Mouse (Mus musculus) CD8-positive naive resting alpha-beta T cell, adult 57 days (primary cell): Measurements from ENCODE around the gene Arrdc3. TPM values are rescaled to one million over a fixed set of nuclear protein-coding genes. Genes with fewer than 3 reads are reported as not detected.

Experiments
- total RNA-seq: library from RNA; stranded (reverse); gene quantifications from one replicate; pipeline ENCODE4 v1.2.4, GENCODE M21; 2023

Gene Arrdc3
- total RNA-seq: 138 TPM

GRCm38 (mm10) chr13:80883190-80883589, at the start of gene Arrdc3:
Gene Arrdc3, plus strand, starts transcription at chr13:80883384.

